Mouse (Mus musculus) kidney, embryonic 16.5 days (tissue): ENCODE measurements around the gene Ccdc28a. TPM values are rescaled to one million over a fixed set of nuclear protein-coding genes. Genes with fewer than 3 reads are reported as not detected.

Experiments
- ATAC-seq: fragments of 200-750 bp; cut with Nextera tagmentation; 2 replicates; pipeline ENCODE4 v1.8.0; 2017; ENCODE audit warnings: moderate TSS enrichment; ENCODE audit not compliant: low FRiP score, low TSS enrichment
- H3K27ac ChIP-seq: fragments of 300-500 bp; sonication (generic); 2 replicates; pipeline ENCODE4 v1.5.1; 2014; ENCODE audit warnings: low read length
- H3K27me3 ChIP-seq: fragments of 300-500 bp; sonication (generic); 2 replicates; pipeline ENCODE4 v1.6.1; 2014; ENCODE audit warnings: low read length, control low read depth, mixed read lengths; ENCODE audit not compliant: insufficient read depth
- H3K36me3 ChIP-seq: fragments of 300-500 bp; sonication (generic); 2 replicates; pipeline ENCODE4 v1.6.1; 2014; ENCODE audit warnings: low read length, control low read depth, mixed read lengths; ENCODE audit not compliant: insufficient read depth
- H3K4me1 ChIP-seq: fragments of 300-500 bp; sonication (generic); 2 replicates; pipeline ENCODE4 v1.6.1; 2014; ENCODE audit warnings: low read length, control low read depth, mixed read lengths; ENCODE audit not compliant: insufficient read depth
- H3K4me2 ChIP-seq: fragments of 300-500 bp; sonication (generic); replicated peaks from 2 replicates; pipeline ENCODE4 v1.6.1; 2014; ENCODE audit warnings: low read depth, low read length
- H3K4me3 ChIP-seq: fragments of 300-500 bp; sonication (generic); 2 replicates; pipeline ENCODE4 v1.5.1; 2014; ENCODE audit warnings: mild to moderate bottlenecking, low read length
- H3K9ac ChIP-seq: fragments of 300-500 bp; sonication (generic); replicated peaks from 2 replicates; pipeline ENCODE4 v1.6.1; 2014; ENCODE audit warnings: low read length
- H3K9me3 ChIP-seq: fragments of 300-500 bp; sonication (generic); 2 replicates; pipeline ENCODE4 v1.6.1; 2016; ENCODE audit warnings: low read length, control low read depth
- WGBS: fragments of 180-500 bp; shearing (Covaris S2); extraction: QIAGEN DNeasy Blood & Tissue Kit; methylation state at CpG from one replicate; pipeline ENCODE4 v1.1.7; 2014; 5-methylcytosine and 5-hydroxymethylcytosine counted together
- polyA plus RNA-seq: library from polyadenylated mRNA; unstranded; fragments of >200 nt; fragmentation: Nextera tagmentation; extraction: Ambion mirVana; gene quantifications from 2 replicates; pipeline ENCODE4 v1.2.1, GENCODE M21; 2015

The Ccdc28a gene
- polyA plus RNA-seq, 1 experiment from 2014 or later: 16.9 TPM

DNA sequence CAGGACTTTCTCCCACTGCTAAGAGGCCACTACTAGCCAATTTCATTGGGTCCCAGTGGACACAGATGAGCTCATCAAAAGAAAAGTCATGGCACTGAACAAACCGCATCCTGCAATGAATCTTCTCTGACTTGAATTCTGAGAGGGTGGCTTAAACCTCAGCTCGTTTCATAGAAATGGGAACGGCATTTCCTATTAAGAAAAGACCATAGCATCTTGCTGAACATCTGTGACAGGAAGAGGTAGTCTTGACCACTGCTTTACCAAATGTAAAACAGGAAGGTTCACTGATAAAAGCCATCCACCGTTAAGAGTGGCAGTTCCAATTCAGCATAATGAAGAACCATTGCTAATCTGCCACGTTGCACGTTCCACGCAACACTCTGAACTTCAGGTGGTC is 58.1 kb downstream of the Ccdc28a start:
- Histone ChIP-seq H3K4me2 (no peak overlapping the region), H3K4me1 (no peaks in the 10 kb centered on the region), H3K36me3 (no peaks in the 10 kb centered on the region), H3K9ac (no peak overlapping the region), H3K4me3 (no peak overlapping the region), H3K27me3 (no peaks in the 10 kb centered on the region), H3K27ac (no peak overlapping the region), H3K9me3 (no peaks in the 10 kb centered on the region)
- 86% methylated on average over 7 of the region's 7 CpGs for WGBS
- no peak for ATAC-seq

DNA sequence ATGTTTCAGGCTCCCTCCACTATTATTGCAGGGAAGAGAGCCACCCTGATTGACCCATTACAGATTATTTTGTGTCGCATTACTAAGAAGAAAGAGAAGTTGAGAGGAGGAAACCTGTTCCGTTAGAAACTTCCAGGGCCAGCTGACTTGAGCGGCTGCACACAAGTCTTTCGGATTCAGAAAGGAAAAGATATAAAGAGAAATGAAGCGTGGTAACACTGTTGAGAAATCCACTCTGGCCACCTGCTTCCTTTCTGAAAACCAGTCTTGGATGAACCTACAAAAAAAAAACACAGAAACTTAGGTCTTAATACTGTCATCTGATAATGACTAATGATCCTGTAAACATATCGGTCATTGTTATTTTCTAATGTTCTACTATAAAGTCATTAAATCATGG is 59.7 kb downstream of the Ccdc28a start:
- Histone ChIP-seq H3K27me3 (no peaks in the 10 kb centered on the region), H3K9ac (no peak overlapping the region), H3K4me2 (no peak overlapping the region), H3K27ac (no peak overlapping the region), H3K36me3 (no peaks in the 10 kb centered on the region), H3K4me3 (no peak overlapping the region), H3K4me1 (no peaks in the 10 kb centered on the region), H3K9me3 (no peaks in the 10 kb centered on the region)
- no peak for ATAC-seq
- 35% methylated on average over 6 of the region's 6 CpGs for WGBS

Other genes with a start within 250 kb of the Ccdc28a start
- gene Abracl, start 211.7 kb downstream of the Ccdc28a start, polyA plus RNA-seq: 102 and 111 TPM in 2 replicates
- 10.0 and 12.8 TPM in 2 replicates for gene Reps1, start 179.1 kb downstream of the Ccdc28a start, polyA plus RNA-seq
- gene Ect2l, start 24.1 kb downstream of the Ccdc28a start, polyA plus RNA-seq: 0.35 and 0.39 TPM in 2 replicates
- gene Nhsl1, start 84.0 kb upstream of the Ccdc28a start, polyA plus RNA-seq: 9.3 and 10.7 TPM in 2 replicates